Mouse (Mus musculus): ENCODE results near the gene Fhl2. TPM values are rescaled to one million over a fixed set of nuclear protein-coding genes. Genes with fewer than 3 reads are reported as not detected.

Gene Fhl2
- polyA plus RNA-seq, 1 experiment from 2014 or later, result 9.1 TPM

Other genes starting within 250 kb of the Fhl2 start
- 7.6 and 10.7 TPM in 2 replicates for gene Gpr45, start 244.1 kb downstream of the Fhl2 start, polyA plus RNA-seq (2016; fragmentation: Nextera tagmentation; extraction: Ambion mirVana)
- gene Tgfbrap1, start 98.3 kb downstream of the Fhl2 start, polyA plus RNA-seq (2016; fragmentation: Nextera tagmentation; extraction: Ambion mirVana), result 9.5 and 12.0 TPM in 2 replicates
- gene AI597479, start 98.3 kb downstream of the Fhl2 start, polyA plus RNA-seq (2016; fragmentation: Nextera tagmentation; extraction: Ambion mirVana), result 33.6 and 40.8 TPM in 2 replicates
- gene Nck2, start 247.6 kb upstream of the Fhl2 start, polyA plus RNA-seq (2016; fragmentation: Nextera tagmentation; extraction: Ambion mirVana), result 46.5 and 51.5 TPM in 2 replicates

Measured in limb, embryonic 10.5 days (tissue).